Mouse (Mus musculus) midbrain, embryonic 16.5 days (tissue): Measurements from ENCODE around the gene Zbtb20. TPM values are rescaled to one million over a fixed set of nuclear protein-coding genes. Genes with fewer than 3 reads are reported as not detected.

ENCODE experiments used
- ATAC-seq: fragments of 200-750 bp; cut with Nextera tagmentation; 2 replicates; pipeline ENCODE4 v1.8.0; 2017; ENCODE audit warnings: moderate TSS enrichment
- H3K27ac ChIP-seq: fragments of 300-500 bp; sonication (generic); 2 replicates; pipeline ENCODE4 v1.5.1; 2014; ENCODE audit warnings: mild to moderate bottlenecking, low read length, mixed read lengths
- H3K27me3 ChIP-seq: fragments of 300-500 bp; sonication (generic); 2 replicates; pipeline ENCODE4 v1.6.1; 2014; ENCODE audit warnings: low read depth, low read length, mixed read lengths; ENCODE audit not compliant: control insufficient read depth, insufficient read depth
- H3K36me3 ChIP-seq: fragments of 300-500 bp; sonication (generic); 2 replicates; pipeline ENCODE4 v1.6.1; 2014; ENCODE audit warnings: mild to moderate bottlenecking, low read length, moderate library complexity, mixed read lengths; ENCODE audit not compliant: control insufficient read depth, insufficient read depth
- H3K4me1 ChIP-seq: fragments of 300-500 bp; sonication (generic); 2 replicates; pipeline ENCODE4 v1.6.1; 2014; ENCODE audit warnings: mild to moderate bottlenecking, low read length, mixed read lengths; ENCODE audit not compliant: control insufficient read depth, insufficient read depth
- H3K4me2 ChIP-seq: fragments of 300-500 bp; sonication (generic); 2 replicates; pipeline ENCODE4 v1.6.1; 2014; ENCODE audit warnings: mild to moderate bottlenecking, low read length, mixed read lengths
- H3K4me3 ChIP-seq: fragments of 300-500 bp; sonication (generic); 2 replicates; pipeline ENCODE4 v1.5.1; 2014; ENCODE audit warnings: low read depth, mild to moderate bottlenecking, low read length, moderate library complexity, mixed read lengths
- H3K9ac ChIP-seq: fragments of 300-500 bp; sonication (generic); 2 replicates; pipeline ENCODE4 v1.6.1; 2014; ENCODE audit warnings: low read depth, low read length, mixed read lengths
- H3K9me3 ChIP-seq: fragments of 300-500 bp; sonication (generic); replicated peaks from 2 replicates; pipeline ENCODE4 v1.6.1; 2014; ENCODE audit warnings: mild to moderate bottlenecking, low read length, mixed read lengths; ENCODE audit not compliant: control insufficient read depth, poor library complexity, severe bottlenecking
- WGBS: fragments of 180-500 bp; shearing (Covaris S2); extraction: QIAGEN DNeasy Blood & Tissue Kit; methylation state at CpG from one replicate; pipeline ENCODE4 v1.1.7; 2014; 5-methylcytosine and 5-hydroxymethylcytosine counted together
- polyA plus RNA-seq: library from polyadenylated mRNA; unstranded; fragments of >200 nt; fragmentation: Nextera tagmentation; extraction: Ambion mirVana; gene quantifications from 2 replicates; pipeline ENCODE4 v1.2.1, GENCODE M21; 2015

Gene Zbtb20
- polyA plus RNA-seq, 1 experiment from 2014 or later: 60.7 TPM

GRCm38 (mm10) chr16:43256900-43257281 lies 381.2 kb downstream of the Zbtb20 start:
- Histone ChIP-seq H3K9ac (no peak overlapping the region), H3K4me2 (no peak overlapping the region), H3K27me3 (no peaks in the 10 kb centered on the region), H3K4me1 (peaks cover 3% of the 10 kb centered on the region; the same call in 1 of the 2 replicates), H3K4me3 (no peak overlapping the region), H3K36me3 (no peaks in the 10 kb centered on the region), H3K27ac (no peak overlapping the region), H3K9me3 (no peaks in the 10 kb centered on the region)
- 90% methylated on average over 1 of the region's 1 CpGs for WGBS
- ATAC-seq: no peak

DNA sequence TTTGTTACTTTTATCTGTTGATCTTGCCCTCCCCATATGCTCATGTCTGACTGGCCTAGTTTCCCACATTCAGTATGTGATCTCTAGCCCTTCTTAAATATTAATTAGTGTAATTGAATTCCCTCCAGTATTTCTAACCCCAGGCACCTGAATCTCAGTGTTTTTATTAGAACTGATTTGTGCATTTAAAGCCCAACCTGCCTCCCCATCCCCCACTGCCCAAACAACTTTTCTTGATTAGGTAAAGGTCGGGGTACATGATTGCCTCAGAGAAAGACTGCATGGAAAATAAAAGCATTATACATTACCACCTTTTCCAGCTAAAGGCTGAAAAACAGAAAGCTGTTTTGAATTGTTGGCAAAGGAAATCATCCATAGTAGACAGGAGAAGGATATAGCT lies 383.8 kb downstream of the Zbtb20 start:
- H3K4me2 ChIP-seq: no peak overlapping the region
- no peaks in the 10 kb centered on the region for H3K4me1 ChIP-seq
- H3K9ac ChIP-seq: no peak overlapping the region
- WGBS: 71% methylated on average over 1 of the region's 1 CpGs
- no peaks in the 10 kb centered on the region for H3K27me3 ChIP-seq
- no peaks in the 10 kb centered on the region for H3K36me3 ChIP-seq
- H3K4me3 ChIP-seq: no peak overlapping the region
- no peak overlapping the region for H3K27ac ChIP-seq
- no peak for ATAC-seq
- H3K9me3 ChIP-seq: no peaks in the 10 kb centered on the region

DNA sequence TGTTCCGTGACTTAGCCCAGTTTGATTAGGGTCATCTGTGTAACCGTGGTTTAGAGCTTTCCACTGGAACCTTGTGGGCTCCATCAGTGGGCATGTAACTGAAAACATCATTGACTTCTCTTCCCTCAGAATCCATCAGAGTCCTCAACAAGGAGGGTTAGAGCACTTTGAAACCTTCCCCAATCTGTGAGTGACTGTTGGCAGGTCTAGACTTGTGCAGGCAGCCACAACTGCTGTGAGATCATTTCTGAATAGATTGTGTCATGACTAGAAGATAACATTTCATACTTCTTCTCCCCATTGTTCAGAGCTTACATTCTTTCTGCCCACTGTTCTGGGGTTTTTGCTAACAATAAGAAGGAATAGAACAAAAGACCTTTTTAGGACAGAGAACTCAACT lies 385.2 kb downstream of the Zbtb20 start:
- H3K4me1 ChIP-seq: no peaks in the 10 kb centered on the region
- H3K9me3 ChIP-seq: no peaks in the 10 kb centered on the region
- no peaks in the 10 kb centered on the region for H3K27me3 ChIP-seq
- H3K36me3 ChIP-seq: no peaks in the 10 kb centered on the region
- H3K27ac ChIP-seq: no peak overlapping the region
- no peak for ATAC-seq
- no peak overlapping the region for H3K9ac ChIP-seq
- no peak overlapping the region for H3K4me2 ChIP-seq
- no peak overlapping the region for H3K4me3 ChIP-seq
- WGBS: 79% methylated on average over 2 of the region's 2 CpGs

DNA sequence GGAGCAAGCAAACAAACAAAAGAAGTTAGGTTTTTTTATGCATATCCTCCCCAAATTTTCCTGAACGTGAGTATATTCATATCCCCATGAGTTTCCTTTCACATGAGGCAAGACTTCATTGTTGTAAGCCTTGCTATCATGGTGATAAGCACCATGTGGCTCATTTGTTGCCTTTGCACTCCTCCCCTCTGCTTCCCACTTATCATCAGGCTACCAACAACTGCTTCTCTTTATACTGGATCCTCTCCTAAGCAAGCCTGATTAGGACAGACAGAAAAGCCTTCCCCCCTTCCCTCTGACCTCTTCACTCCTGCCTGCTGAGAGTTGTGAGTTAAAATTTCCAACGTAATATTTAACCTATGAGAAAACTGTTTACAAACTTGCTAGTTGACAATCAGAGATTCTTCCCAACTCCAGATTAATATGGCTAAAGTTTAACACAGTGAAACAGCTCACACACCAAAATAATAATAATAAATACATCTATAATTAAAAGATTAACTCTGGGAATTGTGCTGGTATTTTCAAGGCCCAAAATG lies 398.4 kb downstream of the Zbtb20 start:
- H3K9me3 ChIP-seq: no peaks in the 10 kb centered on the region
- ATAC-seq: no peak
- no peak overlapping the region for H3K4me3 ChIP-seq
- H3K9ac ChIP-seq: no peak overlapping the region
- H3K27ac ChIP-seq: no peak overlapping the region
- no peaks in the 10 kb centered on the region for H3K27me3 ChIP-seq
- no peak overlapping the region for H3K4me2 ChIP-seq
- peaks cover 5% of the 10 kb centered on the region for H3K4me1 ChIP-seq
- WGBS: 38% methylated on average over 2 of the region's 2 CpGs
- no peaks in the 10 kb centered on the region for H3K36me3 ChIP-seq

DNA sequence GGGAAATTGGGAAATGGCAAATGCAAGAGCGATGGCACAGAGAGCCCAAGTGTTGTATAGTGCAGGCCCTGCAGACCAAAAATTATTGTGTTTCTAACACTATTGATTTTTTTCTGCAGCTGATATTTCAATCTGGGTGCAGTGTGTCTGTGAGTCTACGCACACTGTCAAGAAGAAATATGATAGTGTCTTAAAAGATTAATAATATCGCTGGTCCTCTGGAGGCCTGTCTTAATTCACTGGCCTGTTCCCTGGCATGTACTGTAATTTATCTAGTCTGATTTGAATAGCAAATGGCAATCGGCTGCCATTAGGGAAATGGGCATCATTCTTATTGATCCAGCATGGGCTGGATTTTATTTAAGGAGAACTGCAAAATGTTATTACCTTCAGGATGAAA lies 401.1 kb downstream of the Zbtb20 start:
- no peak overlapping the region for H3K27ac ChIP-seq
- 82% methylated on average over 4 of the region's 4 CpGs for WGBS
- no peaks in the 10 kb centered on the region for H3K36me3 ChIP-seq
- no peak overlapping the region for H3K4me3 ChIP-seq
- H3K4me2 ChIP-seq: no peak overlapping the region
- ATAC-seq: no peak
- H3K27me3 ChIP-seq: no peaks in the 10 kb centered on the region
- H3K9me3 ChIP-seq: peaks cover 3% of the 10 kb centered on the region; the same call in 1 of the 2 replicates
- no peak overlapping the region for H3K9ac ChIP-seq
- peaks cover 5% of the 10 kb centered on the region for H3K4me1 ChIP-seq

GRCm38 (mm10) chr16:43286319-43286718 lies 410.6 kb downstream of the Zbtb20 start:
- ATAC-seq: peak; percentile 84; the same call in 1 of the 2 replicates
- WGBS: 23% methylated on average over 1 of the region's 1 CpGs

GRCm38 (mm10) chr16:43286783-43287383 lies 411.2 kb downstream of the Zbtb20 start:
- H3K9me3 ChIP-seq: no peaks in the 10 kb centered on the region
- peak overlapping the region; percentile 57 for H3K27ac ChIP-seq

More at GRCm38 (mm10) chr16:43286319-43286718, 410.6 kb downstream of the Zbtb20 start:
- H3K9ac ChIP-seq: no peak overlapping the region
- no peaks in the 10 kb centered on the region for H3K4me1 ChIP-seq
- H3K9me3 ChIP-seq: peaks cover under 1% of the 10 kb centered on the region; the same call in 1 of the 2 replicates
- H3K4me3 ChIP-seq: no peak overlapping the region
- no peak overlapping the region for H3K4me2 ChIP-seq
- no peaks in the 10 kb centered on the region for H3K27me3 ChIP-seq
- no peaks in the 10 kb centered on the region for H3K36me3 ChIP-seq
- H3K27ac ChIP-seq: peak overlapping the region; percentile 29; the same call in 1 of the 2 replicates

GRCm38 (mm10) chr16:43291423-43291822 lies 415.7 kb downstream of the Zbtb20 start:
- Histone ChIP-seq H3K27ac (no peak overlapping the region), H3K9me3 (no peaks in the 10 kb centered on the region), H3K36me3 (no peaks in the 10 kb centered on the region), H3K4me3 (no peak overlapping the region), H3K4me1 (no peaks in the 10 kb centered on the region), H3K27me3 (no peaks in the 10 kb centered on the region), H3K9ac (no peak overlapping the region), H3K4me2 (no peak overlapping the region)
- WGBS: 81% methylated on average over 3 of the region's 3 CpGs
- no peak for ATAC-seq

More at GRCm38 (mm10) chr16:43286783-43287383, 411.2 kb downstream of the Zbtb20 start:
- no peaks in the 10 kb centered on the region for H3K27me3 ChIP-seq
- no peak overlapping the region for H3K4me3 ChIP-seq
- no peak overlapping the region for H3K4me2 ChIP-seq
- WGBS: 33% methylated on average over 1 of the region's 1 CpGs
- ATAC-seq: no peak
- H3K4me1 ChIP-seq: no peaks in the 10 kb centered on the region
- no peak overlapping the region for H3K9ac ChIP-seq
- H3K36me3 ChIP-seq: no peaks in the 10 kb centered on the region

GRCm38 (mm10) chr16:43297953-43298596 lies 422.4 kb downstream of the Zbtb20 start:
- no peak for ATAC-seq
- H3K4me1 ChIP-seq: no peaks in the 10 kb centered on the region
- H3K4me2 ChIP-seq: no peak overlapping the region
- no peak overlapping the region for H3K27ac ChIP-seq
- H3K4me3 ChIP-seq: no peak overlapping the region
- H3K9ac ChIP-seq: no peak overlapping the region
- 39% methylated on average over 5 of the region's 5 CpGs for WGBS
- no peaks in the 10 kb centered on the region for H3K9me3 ChIP-seq
- no peaks in the 10 kb centered on the region for H3K27me3 ChIP-seq
- no peaks in the 10 kb centered on the region for H3K36me3 ChIP-seq
